Mouse (Mus musculus) embryo, embryonic 10.5 days (tissue): Measurements from ENCODE around the gene Gm10073.
"Not testable (repeated sequence)": the region's sequence is repeated elsewhere in the genome, so short reads cannot be mapped to it uniquely, and the experiment has no call there.

ENCODE experiments used
- DNase-seq: peaks from one replicate; pipeline ENCODE4 v3.0.0-alpha.2; 2015; ENCODE audit warnings: low spot score

The Gm10073 gene

GRCm38 (mm10) chr8:106573168-106573567 lies at the start of gene Gm10073:
Gene Gm10073, minus strand, starts transcription at chr8:106573461.
- DNase-seq = not testable (repeated sequence)

DNA sequence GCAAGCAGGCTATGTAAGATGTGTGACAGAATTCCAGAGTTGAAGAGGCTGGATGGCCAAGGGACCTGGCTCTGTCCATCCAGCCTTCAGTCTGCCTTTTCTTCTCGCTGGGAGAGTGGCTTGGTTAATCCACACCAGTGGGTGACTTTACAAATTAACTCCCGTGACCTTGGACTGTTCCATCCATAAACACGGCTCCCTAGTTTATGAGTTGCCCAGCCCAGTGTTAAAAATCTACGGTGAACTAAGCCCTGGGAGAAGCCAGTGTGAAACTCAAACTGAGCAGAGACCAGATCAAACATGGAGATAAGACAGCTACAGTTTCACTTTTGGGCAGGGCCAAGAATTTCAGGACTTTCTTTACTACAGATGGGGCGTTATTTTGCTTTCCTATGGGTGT lies 49.8 kb upstream of the Gm10073 start:
- DNase-seq = no peak

GRCm38 (mm10) chr8:106620488-106620887 lies 47.2 kb upstream of the Gm10073 start:
- DNase-seq = no peak

DNA sequence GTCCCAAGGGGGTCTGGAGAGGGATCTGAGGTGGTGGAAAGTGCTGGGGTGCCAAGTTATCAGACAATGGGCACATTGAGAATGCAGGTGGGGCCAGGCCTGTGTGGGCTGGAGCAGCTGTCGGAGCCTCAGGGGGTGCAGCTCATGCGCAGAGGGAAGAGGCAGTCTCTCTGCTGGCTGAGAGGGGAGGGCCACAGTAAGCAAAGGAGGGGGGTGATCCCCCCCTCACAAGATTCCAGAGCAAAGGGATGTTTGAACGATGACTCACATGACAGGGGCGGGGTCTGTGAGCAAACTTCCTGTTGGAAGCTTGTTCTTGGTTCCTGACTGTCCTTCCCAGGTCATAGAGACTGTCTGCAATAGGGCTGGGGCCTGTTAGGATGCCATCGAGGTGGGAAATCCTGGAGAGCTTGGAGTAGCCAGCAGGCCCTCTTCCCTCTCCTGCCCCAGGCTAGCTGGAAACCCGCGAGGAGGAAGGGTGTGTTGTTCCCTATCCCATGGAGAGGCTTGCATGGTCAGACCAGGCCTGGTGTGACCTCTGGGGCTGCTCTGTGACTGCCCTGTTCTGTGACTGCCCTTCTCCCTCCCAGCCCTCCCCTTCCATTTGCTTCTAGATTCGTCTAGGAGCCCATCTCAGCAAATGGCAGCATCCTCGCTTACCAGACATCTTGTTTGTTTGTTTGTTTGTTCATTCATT lies 46.4 kb upstream of the Gm10073 start:
- DNase-seq = peak; percentile 74

DNA sequence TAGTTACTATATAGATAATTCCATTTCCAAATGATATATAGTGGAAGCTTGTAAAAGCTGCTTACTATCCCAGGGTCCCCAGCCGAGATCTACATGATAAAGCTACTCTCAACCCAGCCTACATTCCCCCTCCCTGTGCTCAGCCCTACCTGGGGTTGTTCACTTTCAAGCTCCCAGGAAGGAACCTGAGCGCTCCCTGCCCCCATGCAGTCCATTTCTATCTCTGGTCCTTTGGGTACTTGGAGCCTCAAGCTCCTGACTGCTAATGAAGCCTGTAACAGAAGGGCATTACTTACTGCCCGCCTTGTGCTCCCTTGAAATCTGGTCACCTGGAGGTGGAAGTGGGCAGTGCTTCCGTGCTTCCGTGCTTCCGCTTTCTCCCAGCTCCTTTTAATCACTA lies 45.1 kb upstream of the Gm10073 start:
- no peak for DNase-seq

DNA sequence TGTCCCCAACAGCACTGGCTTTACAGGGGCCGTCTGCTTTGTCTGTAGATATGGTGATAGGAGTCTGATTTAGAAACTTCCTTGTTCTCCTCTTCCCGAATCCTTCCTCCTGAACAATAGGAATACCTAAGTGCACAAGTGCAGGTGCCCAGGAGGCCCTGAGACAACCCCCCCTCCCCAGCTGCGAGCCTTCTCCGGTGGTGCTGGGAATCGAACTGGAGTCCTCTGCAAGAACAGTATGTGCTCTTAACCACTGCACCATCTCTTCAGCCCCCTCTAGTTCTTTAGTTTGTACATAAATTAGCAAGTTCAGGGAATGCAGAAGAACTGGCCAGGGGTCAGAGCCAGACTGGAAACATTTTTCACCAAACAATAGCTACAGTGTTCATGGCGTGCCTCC lies 44.6 kb upstream of the Gm10073 start:
- DNase-seq = no peak

DNA sequence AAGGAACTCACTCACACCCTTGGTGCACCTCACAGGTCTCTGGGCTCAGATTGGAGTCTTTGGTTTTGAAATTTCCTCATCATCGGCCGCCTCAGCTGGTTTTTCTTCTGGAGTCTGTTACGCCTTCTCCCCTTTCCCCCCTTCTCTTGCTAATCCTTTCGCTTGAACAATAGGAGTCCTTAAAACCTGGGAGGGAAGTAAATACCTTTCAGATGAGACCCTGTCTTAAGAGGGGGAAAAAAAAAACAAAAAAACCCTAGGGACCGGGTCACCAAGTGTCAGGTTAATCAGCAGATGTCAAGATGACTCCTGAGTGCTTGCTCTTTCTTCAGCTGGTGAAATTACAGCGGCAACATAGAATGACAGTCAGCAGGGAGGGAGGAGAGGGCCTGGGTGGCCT lies 43.9 kb upstream of the Gm10073 start:
- DNase-seq = no peak

- DNase-seq = no peak
Observed at GRCm38 (mm10) chr8:106616679-106617078, 43.4 kb upstream of the Gm10073 start.

- no peak for DNase-seq
Observed at GRCm38 (mm10) chr8:106615661-106616299, 42.5 kb upstream of the Gm10073 start.

GRCm38 (mm10) chr8:106614704-106615103 lies 41.4 kb upstream of the Gm10073 start:
- no peak for DNase-seq

DNA sequence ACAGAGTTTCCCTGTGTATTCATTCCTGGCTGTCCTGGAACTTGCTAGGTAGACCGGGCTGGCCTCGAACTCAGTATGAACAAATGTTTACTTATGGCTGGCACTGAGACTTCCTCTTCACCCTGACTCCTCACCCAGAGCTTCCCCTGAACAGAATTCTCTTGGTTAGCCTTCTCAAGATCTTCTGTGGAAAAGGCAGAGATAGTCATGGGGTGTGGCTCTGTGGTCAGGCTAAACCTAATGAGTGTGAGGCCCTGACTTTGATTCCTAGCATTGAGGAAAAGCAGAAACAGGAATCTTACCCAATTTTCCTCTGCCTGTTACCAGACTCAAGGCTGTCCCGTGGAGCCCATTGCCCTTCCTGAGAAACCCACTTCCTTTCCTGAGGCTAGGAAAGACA lies 38.8 kb upstream of the Gm10073 start:
- no peak for DNase-seq

DNA sequence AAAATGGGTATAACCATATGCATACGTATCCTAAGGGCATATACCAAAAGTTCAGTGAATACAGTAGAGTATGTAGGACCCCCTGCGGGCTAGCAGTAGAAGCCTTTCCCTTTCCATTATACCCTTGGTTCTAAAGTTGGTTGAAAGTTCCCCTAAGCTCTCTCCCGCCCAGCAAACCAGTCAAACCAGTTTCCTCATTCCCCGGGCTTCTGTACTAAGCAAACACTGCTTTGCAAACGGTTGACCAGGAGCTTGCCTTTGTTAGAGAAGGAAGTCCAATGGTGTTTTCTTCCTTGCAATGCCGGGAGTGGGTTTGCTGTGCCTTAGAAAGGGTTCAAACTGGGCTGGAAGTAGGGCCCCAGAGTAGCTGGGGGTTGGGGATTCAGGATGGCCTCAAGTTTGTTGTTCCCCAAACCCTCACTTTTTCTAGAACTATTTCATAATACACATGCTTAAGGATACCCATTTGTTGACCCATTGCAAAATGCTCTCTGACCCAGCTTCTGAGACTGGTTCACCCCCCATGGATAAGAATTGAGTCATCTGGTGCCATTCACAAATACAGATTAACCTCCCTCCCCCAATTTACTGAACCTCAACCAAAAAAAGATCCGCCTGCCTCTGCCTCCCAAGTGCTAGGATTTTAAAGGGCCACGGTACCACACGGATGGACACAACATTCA lies 37.8 kb upstream of the Gm10073 start:
- DNase-seq = no peak

DNA sequence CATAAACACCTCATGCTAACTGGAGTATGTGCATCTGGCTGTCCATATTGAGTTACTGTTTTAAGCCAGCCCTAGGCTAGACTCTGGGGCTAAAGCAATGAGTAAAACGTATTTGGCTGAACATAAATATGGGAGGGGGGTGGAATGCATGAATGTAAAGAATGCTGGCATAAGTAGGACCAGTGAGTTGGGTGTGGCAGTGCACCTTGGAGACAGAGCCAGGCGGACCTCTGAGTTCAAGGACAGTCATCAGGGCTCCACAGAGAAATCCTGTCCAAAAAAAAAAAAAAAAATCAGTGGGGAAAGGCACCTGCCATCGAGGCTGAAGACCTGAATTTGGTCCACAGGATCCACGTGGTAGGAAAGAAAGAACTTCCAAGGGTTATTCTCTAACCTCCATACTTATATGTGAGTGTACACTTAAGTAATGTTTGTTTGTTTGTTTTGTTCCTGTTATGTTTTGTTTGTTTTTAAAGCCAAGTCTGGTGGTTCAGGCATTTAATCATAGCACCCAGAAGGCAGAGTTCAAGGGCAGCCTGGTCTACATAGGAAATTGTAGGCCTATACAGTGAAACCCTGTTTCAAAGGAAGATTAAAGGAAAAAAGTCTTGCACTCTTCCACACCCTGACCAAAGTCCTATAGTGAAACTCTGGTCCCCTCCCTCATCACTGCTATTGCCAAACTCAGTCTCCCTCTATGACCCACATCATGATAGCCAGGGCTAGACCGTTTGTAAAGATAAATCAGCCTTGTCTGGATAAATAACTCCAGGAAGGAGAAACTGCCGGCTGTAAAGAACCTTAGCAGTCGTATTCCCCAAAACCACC lies 36.0 kb upstream of the Gm10073 start:
- no peak for DNase-seq

- no peak for DNase-seq
Observed at GRCm38 (mm10) chr8:106608425-106608824, 35.2 kb upstream of the Gm10073 start.

- DNase-seq = not testable (repeated sequence)
Observed at GRCm38 (mm10) chr8:106607783-106608182, 34.5 kb upstream of the Gm10073 start.

DNA sequence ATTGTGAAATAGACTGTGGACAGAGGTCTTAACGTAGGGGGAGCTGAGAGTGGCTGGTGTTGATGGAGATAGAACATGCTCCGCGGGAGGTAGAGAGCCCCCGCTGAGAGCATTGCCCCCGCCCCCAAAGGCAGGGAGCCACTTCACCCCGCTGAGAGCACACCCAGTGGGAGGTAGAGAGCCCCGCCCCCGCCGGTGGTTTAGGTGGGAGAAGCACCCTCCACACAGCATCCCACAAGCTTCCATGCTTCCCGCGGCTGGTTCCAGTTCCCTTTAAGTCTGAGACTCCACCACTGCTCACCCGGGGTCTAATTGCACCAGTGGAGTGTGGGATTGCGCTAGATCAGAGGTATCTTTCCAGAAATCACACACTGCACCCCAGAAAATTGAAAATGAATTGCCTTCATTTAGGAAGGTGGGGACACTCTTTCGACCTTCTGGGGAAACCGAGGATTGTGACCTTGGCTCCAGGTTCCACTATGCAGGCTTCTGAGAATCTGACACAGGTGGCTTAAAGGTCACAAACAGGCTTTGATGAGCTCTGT lies 33.4 kb upstream of the Gm10073 start:
- no peak for DNase-seq

GRCm38 (mm10) chr8:106606121-106606520 lies 32.9 kb upstream of the Gm10073 start:
- no peak for DNase-seq

GRCm38 (mm10) chr8:106605657-106606056 lies 32.4 kb upstream of the Gm10073 start:
- DNase-seq = no peak

GRCm38 (mm10) chr8:106603933-106604332 lies 30.7 kb upstream of the Gm10073 start:
- DNase-seq = no peak

- peak; percentile 39 for DNase-seq
Observed at GRCm38 (mm10) chr8:106603131-106603819, 30.0 kb upstream of the Gm10073 start, which contains the start of gene Cdh1. Gene Cdh1, plus strand, starts transcription at chr8:106603351.

DNA sequence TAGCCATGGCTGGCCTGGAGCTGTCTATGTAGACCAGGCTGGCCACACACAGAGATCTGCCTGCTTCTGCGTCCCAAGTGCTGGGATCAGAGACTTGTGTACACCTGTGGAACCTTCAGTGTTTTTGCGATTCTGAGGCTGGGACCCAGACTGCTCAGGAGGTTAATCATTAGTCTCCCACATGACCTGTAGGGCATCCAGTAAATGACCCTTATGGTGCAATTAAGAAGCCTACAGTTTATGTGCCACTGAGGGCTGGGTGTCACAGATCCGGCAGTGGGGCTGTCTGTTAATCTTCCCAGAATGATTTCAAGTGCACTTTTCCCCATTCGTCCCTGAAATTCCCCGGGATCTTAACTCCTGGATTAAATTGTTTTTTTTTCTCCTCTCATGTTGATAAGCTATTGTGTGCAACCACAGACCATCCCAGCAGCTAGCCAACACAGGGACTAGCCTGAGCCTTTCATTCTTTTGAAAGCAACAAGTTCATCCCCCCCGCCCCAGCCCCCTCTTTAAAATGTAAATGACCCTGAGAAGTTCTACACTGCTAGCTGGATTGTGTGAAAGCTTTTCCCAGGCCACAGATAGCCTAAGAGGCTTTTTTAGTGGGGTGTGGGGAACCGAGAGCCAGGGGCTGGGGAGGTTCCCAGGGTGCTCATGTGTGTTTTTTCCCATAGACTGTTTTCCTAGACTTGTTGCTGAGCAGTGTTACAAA lies 26.2 kb upstream of the Gm10073 start:
- peak; percentile 44 for DNase-seq
